Mouse (Mus musculus) kidney, postnatal 36 days (tissue): ENCODE data around the gene Cblc.
A peak's percentile ranks its signal among the peaks of the same experiment; 100 is the strongest.

Source experiments
- DNase-seq, 2 experiments: peaks; one replicate each; pipeline ENCODE4 v3.0.0; 2021 to 2022; ENCODE audit warnings: mixed read lengths in 2 of 2

Gene Cblc

GRCm38 (mm10) chr7:19750217-19751069 is 46.2 kb downstream of the Cblc start, which contains the start of gene Nectin2:
Nectin2 (minus strand) TSS chr7:19750483.
- peak; percentile 91 to 94 for DNase-seq

- peak; percentile 99 for DNase-seq
Observed at GRCm38 (mm10) chr7:19749389-19750216, 47.0 kb downstream of the Cblc start.

- DNase-seq = peak in 1 of 2 experiments; percentile 25
Observed at GRCm38 (mm10) chr7:19748219-19749195, 48.1 kb downstream of the Cblc start.

- peak; percentile 63 to 69 for DNase-seq
Observed at GRCm38 (mm10) chr7:19747420-19748218, 49.0 kb downstream of the Cblc start.

DNA sequence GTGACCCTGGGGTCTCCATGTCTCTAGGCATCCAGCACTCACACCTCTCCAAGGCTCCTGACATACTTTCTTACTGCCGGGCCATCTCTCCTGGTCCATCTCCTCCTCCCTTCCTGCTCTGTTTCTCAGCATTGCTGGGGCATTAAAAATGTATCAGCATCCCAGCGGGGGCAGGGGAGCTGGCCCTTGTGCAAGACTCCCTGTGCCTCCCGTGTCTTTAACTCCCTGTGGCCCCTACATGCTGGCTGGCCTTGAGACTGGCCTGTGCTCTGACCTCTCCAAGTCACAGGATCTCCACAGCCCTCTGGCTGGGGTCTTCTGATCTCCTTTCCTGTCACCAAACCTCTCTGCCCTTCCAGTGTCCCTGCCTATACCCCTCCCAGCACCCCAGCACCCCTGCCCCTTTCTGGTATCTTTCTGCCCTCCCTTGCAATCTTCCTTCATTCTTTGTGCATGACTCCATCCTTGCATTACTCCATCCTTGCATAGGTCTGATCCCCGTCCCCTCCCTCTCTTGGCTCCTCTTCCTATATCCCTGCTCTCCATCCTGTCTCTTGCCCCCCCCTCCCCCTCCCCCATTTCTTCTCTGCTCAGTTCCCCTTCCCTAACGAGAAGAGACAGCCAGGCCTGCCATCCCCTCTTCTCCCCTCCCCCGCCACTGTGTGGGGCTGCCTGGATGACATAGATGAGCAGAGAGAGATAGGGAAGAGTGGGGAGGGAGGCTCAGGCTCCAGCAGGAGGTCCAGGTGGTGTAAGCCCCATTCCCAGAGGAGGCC is 50.0 kb downstream of the Cblc start:
- DNase-seq = no peak

- no peak for DNase-seq
Observed at GRCm38 (mm10) chr7:19745971-19746370, 50.6 kb downstream of the Cblc start.

DNA sequence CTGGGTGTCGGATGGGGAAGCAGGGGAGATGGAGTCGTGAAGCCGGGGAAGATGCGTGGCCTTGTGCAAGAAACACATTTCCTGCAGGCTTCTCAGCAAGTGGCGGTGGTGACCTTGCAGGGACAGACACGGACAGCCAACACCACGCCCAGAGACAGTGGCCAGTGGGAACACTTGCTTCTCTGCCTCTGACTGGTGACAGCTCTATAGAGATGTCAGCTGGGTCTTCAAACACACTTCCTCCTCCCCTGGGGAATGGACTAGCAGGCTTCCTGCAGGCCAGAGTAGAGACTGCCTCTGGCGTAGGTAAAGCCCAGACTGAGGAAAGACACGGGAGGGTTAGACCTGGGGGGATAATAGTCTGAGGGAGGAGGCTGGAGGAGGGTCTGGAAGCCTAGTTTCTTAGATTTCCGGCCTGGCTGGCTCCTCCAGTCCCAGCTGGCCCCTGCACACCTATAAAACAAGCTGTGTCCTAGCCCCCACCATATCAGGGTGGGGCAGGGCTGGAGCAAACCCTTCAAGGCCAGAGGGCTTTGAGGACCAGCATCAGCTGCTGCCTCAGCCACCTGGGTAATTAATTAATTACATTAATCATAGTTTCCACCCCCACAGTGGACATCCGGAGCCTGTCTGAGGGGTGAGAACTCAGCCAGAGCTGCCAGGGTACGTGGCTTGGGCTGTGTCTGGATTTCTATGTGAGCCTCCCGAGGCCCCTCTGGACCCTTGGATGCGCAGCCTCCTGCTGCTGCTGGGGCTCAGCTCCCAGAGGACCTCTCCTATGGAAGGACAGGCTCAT is 51.8 kb downstream of the Cblc start:
- peak; percentile 66 to 86 for DNase-seq

DNA sequence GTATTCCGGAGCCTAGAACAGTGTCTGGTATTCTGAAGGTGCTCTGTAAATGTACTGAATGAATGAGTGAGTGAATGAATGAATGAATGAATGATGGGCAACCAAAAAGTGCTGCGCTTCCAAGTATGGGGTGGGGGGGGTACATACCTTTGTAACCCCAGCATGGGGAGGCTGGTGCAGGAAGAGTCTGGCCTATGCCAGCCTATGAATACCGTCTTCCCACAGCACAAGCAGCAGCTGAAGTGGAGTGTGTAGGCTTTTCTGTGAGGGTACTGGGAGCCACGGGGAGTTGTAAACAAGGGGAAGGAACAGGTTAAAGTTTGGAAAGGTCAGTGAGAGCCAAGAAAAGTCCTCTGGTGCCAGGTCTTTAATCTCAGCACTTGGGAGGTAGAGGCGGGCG is 52.8 kb downstream of the Cblc start:
- no peak for DNase-seq

DNA sequence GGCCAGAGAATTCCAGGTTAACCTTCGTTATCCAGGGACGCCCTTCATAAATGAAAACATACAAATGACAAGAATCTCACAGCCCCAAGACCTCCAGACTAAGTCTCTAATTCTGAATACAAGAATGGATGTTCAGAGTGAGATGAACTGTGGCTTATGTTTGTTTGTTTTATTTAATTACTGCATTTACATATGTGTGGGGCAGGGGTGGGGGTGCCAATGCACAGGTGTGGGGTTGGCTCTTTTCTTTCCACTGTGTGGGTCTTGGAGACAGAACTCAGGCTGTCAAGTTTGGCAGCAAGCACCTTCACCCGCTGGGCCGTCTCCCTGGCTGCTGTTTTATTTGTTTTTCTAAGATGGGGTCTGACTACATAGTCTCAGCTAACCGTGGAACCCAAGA is 54.1 kb downstream of the Cblc start:
- no peak for DNase-seq

- peak; percentile 39 to 56 for DNase-seq
Observed at GRCm38 (mm10) chr7:19741329-19742031, 55.1 kb downstream of the Cblc start.

GRCm38 (mm10) chr7:19740269-19740668 is 56.3 kb downstream of the Cblc start:
- DNase-seq = peak; percentile 30 to 64

DNA sequence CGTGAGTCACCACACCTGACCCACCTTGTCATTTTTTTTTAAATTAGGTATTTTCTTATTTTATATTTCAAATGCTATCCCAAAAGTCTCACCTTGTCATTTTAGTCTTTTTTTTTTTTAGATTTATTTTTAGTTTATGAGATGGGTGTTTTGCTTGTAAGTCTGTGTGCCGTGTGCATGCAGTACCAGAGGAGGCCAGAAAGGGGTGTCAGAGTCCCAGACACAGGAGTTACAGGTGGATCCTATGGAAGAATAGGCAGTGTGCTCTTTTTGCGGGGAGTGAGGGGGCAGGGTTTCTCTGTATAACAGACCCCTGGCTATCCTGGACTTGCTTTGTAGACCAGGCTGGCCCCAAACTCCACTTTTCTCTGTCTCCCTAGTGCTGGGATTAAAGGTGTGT is 57.8 kb downstream of the Cblc start:
- no peak for DNase-seq

DNA sequence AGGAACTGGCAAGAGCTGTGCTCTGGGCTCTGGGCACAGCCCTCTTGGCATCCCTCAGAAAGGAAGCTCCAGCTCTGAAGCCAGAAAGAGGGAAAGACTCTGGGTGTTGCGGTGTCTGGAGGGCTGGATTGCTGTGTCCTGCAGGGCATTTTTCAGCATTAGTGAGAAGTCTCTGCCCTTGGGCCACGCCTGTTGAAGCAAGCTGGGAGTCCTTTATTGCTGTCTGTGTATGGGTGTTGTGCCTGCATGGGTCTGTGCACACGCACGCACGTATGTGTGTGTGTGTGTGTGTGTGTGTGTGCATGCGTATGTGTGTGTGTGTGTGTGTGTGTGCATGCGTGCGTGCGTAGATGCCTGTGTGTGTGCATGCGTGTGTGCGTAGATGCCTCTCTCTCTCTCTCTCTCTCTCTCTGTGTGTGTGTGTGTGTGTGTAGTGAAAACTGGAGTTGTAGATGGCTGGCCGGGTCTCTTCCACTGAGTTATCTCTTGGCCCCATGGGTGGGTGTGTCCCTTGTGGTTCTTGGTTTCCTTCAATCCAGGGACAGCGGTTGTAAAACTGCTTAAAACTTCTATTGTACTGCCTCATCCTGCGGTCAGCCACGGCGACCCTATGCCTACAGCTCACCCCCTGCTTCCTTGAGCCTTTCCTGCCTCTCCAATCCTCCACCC is 60.1 kb downstream of the Cblc start:
- DNase-seq = peak in 1 of 2 experiments; percentile 29

- peak in 1 of 2 experiments; percentile 56 for DNase-seq
Observed at GRCm38 (mm10) chr7:19734178-19734666, 62.4 kb downstream of the Cblc start.
